Mouse (Mus musculus) Patski (cell line): ENCODE results near the gene Dll4. TPM values are rescaled to one million over a fixed set of nuclear protein-coding genes. Genes with fewer than 3 reads are reported as not detected.
A peak's percentile ranks its signal among the peaks of the same experiment; 100 is the strongest.

Source experiments
- ATAC-seq: fragments of 100-300 bp; one replicate; pipeline ENCODE4 v1.8.0; 2021
- CTCF ChIA-PET: fragments of 350-600 bp; sonication (Branson Sonifier 250); formaldehyde crosslinking; loops from one replicate; lab custom pipeline; 2022; ENCODE audit warnings: inconsistent platforms; lab: Charles Lee
- POLR2A ChIA-PET: fragments of 350-600 bp; sonication (Branson Sonifier 250); formaldehyde crosslinking; loops from one replicate; lab custom pipeline; 2022; ENCODE audit warnings: antibody characterized with exemption, inconsistent platforms; lab: Charles Lee
- DNase-seq: peaks from one replicate; pipeline ENCODE4 v3.0.0-alpha.2; 2011; ENCODE audit warnings: low read depth, low spot score
- H3K27me3 ChIP-seq: fragments of 371-371 bp; one replicate; pipeline ENCODE4 v1.5.1; 2021
- CTCF ChIP-seq: fragments of 100-300 bp; IDR thresholded peaks from one replicate; pipeline ENCODE4 v1.5.1; 2021
- in situ Hi-C: fragments of 300-500 bp; cut with MboI; formaldehyde crosslinking; loops from 3 replicates; pipeline ENCODE4 v1.11.1; 2018; ENCODE audit warnings: low pct_unique_long_range_greater_than_20kb, mixed read lengths
- polyA plus RNA-seq: library from polyadenylated mRNA; unstranded; gene quantifications from one replicate; pipeline ENCODE4 v1.2.3, GENCODE M21; 2021

Dll4 gene
- polyA plus RNA-seq, 1 experiment from 2014 or later = 3.2 TPM

DNA sequence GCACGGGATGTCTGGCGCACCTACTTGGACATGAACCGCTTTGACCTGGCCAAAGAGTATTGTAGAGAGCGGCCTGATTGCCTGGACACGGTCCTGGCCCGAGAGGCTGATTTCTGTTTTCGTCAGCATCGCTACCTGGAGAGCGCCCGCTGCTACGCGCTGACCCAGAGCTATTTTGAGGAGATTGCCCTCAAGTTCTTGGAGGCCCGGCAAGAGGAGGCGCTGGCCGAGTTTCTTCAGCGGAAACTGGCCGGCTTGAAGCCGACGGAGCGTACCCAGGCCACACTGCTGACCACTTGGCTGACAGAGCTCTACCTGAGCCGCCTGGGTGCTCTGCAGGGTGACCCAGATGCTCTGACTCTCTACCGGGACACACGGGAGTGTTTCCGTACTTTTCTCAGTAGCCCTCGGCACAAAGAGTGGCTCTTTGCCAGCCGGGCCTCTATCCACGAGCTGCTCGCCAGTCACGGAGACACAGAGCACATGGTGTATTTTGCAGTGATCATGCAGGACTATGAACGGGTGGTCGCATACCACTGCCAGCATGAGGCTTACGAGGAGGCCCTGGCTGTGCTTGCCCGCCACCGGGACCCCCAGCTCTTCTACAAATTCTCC lies 31.7 kb upstream of the Dll4 start:
- no peaks in the 10 kb centered on the region for H3K27me3 ChIP-seq
- ChIA-PET CTCF (no interaction called here), POLR2A (interaction anchor here (0.6 kb wide), 1 partner anchor 26 kb away, joined by 3 read pairs; no protein-coding TSS in a partner anchor)
- no peak for TF ChIP-seq CTCF
- ATAC-seq = no peak
- no peak for DNase-seq
- in situ Hi-C loops = loop anchor here (10.0 kb wide), 1 partner anchor 131 kb away; no protein-coding TSS in a partner anchor

DNA sequence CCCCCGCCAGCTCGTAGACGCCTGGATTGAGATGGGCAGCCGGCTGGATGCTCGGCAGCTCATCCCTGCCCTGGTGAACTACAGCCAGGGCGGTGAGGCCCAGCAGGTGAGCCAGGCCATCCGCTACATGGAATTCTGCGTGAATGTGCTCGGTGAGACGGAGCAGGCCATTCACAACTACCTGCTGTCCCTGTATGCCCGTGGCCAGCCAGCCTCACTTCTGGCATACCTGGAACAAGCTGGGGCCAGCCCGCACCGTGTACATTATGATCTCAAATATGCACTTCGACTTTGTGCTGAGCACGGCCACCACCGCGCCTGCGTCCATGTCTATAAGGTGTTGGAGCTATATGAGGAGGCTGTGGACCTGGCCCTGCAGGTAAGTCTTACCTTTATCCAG lies 31.2 kb upstream of the Dll4 start:
- no peaks in the 10 kb centered on the region for H3K27me3 ChIP-seq
- in situ Hi-C loops = loop anchor here (10.0 kb wide), 1 partner anchor 130 kb away; no protein-coding TSS in a partner anchor
- ChIA-PET POLR2A (interaction anchor here (0.6 kb wide), 2 partner anchors 27 to 30 kb away, joined by 3 to 7 read pairs; no protein-coding TSS in a partner anchor), CTCF (no interaction called here)
- ATAC-seq (no peak), DNase-seq (no peak)
- no peak for TF ChIP-seq CTCF

DNA sequence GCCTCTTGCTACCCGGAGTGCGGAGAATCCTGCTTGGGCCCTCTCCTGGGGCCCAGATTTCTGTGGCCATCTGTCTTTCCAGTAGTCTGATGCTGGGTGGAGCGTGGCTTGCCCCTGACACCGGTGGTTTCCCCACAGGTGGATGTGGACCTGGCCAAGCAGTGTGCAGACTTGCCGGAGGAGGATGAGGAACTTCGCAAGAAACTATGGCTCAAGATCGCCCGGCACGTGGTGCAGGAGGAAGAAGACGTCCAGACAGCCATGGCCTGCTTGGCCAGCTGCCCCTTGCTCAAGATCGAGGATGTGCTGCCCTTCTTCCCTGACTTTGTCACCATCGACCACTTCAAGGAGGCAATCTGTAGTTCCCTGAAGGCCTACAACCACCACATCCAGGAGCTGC lies 28.8 kb upstream of the Dll4 start:
- in situ Hi-C loops = loop anchor here (5.0 to 10.0 kb wide), 3 partner anchors 106 to 226 kb away; no protein-coding TSS in a partner anchor
- POLR2A ChIA-PET = no interaction called here
- CTCF ChIA-PET = interaction anchor here (1.3 to 2.5 kb wide), 2 partner anchors 47 to 117 kb away, joined by 5 to 26 read pairs; no protein-coding TSS in a partner anchor
- no peaks in the 10 kb centered on the region for H3K27me3 ChIP-seq
- TF ChIP-seq CTCF = no peak
- no peak for DNase-seq
- no peak for ATAC-seq

DNA sequence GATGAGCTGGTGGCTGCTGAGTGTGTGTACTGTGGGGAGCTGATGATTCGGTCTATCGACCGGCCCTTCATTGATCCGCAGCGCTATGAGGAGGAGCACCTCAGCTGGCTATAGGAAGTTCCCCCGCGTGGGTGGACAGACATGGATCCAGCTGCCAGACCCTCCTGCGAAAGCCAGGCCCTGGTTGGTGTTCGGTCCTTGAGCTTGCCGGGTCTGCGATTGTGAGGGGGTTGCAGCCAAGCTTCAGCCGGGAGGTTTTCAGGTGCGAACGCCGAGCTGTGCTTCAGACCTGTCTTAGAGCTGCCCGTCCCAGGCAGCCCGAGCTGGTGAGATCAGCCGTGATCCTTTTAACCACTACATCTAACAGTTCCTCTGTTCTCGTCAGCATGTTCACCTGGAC lies 28.1 kb upstream of the Dll4 start:
- no peak for DNase-seq
- no peak for TF ChIP-seq CTCF
- ChIA-PET CTCF (interaction anchor here (0.8 to 4.4 kb wide), 5 partner anchors 17 to 124 kb away, joined by 3 to 26 read pairs (median 15); partner anchors contain the start of gene Dll4), POLR2A (no interaction called here)
- no peak for ATAC-seq
- no peaks in the 10 kb centered on the region for H3K27me3 ChIP-seq
- in situ Hi-C loops = loop anchor here (5.0 to 10.0 kb wide), 3 partner anchors 105 to 225 kb away; no protein-coding TSS in a partner anchor

DNA sequence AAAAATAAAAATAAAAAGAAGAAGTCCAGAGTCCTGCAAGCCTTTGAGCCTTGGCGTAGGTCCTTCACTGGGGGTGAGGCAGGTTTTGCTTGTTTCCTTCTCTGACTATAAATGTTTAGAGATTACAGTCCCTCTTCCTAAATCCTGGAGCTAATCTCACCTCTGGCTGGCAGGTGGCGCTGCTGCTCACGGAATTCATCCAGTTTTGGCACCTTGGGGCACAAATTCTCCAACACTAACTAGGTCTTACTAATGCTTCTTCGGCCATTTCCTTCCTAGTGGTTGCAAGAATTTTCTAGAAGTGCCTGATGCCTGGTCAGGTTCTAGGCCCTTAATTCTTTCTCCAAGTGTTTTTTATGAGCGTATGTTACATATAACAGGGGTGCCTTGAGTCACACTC lies 27.3 kb upstream of the Dll4 start:
- H3K27me3 ChIP-seq = no peaks in the 10 kb centered on the region
- ATAC-seq (no peak), DNase-seq (no peak)
- ChIA-PET CTCF (interaction anchor here (2.5 to 4.4 kb wide), 3 partner anchors 16 to 116 kb away, joined by 15 to 26 read pairs (median 23); partner anchors contain the start of gene Dll4), POLR2A (no interaction called here)
- in situ Hi-C loops = loop anchor here (5.0 to 10.0 kb wide), 3 partner anchors 104 to 224 kb away; no protein-coding TSS in a partner anchor
- no peak for TF ChIP-seq CTCF

DNA sequence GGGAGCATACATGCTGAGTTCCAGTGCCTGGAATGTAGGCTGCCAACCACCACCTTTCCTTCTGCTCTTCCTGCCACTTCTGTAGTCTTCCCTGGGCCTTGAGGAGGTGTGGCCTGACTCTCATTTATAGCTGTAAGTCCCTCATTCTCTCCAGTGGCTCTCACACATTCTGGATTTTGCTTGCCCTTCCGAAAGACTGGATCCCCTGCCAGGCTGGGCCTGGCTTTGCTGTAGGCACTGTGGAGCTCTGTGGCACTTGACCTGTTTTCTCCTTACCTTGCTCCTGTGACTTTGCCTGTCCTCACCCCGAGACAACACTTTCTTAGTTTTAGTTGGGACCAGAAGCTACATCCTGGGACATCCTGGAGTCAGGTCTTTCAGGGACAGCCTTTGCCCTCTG lies 26.7 kb upstream of the Dll4 start:
- ChIA-PET POLR2A (interaction anchor here (1.2 kb wide), 1 partner anchor 20 kb away, joined by 4 read pairs; no protein-coding TSS in a partner anchor), CTCF (interaction anchor here (0.7 to 4.4 kb wide), 7 partner anchors 9 to 115 kb away, joined by 3 to 26 read pairs (median 9); partner anchors contain the start of genes Dll4 and Vps18)
- H3K27me3 ChIP-seq = no peaks in the 10 kb centered on the region
- DNase-seq (no peak), ATAC-seq (no peak)
- no peak for TF ChIP-seq CTCF
- in situ Hi-C loops = loop anchor here (5.0 to 10.0 kb wide), 3 partner anchors 103 to 223 kb away; no protein-coding TSS in a partner anchor

DNA sequence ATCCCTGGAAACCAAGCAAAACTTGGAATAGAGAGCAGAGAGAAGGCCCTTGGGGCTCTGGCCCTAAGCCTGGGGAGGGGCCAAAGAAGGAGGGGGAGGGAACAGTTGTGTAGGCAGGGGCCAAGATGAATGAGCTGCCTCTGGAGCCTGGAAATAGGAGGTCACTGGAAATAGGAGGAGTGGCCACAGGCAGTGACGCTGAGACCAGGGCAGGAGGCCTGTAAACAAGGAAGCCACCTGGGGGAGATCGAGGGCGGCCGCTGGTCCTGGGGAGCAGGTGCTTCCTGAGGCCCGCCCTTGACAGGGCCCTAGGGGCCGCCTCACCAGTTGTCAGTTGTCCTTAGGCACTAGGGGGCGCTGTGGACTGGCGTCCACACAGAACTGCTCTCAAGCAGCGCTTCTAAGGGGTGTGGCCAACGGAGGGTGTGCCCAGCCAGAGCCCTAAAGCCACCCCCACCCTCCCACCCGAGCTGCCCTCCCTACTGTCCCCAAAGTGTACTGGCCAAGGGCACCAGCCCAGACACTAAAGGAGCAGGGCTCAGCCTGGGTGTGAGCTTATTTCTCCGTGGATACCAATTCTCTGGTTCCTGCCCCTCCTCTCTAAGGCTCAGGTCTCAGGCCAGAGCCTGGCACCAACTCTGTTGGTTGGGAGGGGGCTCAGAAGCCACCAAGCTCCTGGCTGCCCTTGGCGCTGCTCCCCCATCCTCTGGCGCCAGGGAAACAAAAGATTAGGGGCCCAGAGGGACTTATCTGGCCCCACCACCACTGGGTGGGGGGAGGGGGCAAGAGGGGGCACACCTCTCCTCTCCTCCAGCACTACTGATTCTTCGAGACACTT lies 25.4 kb upstream of the Dll4 start:
- H3K27me3 ChIP-seq = no peaks in the 10 kb centered on the region
- POLR2A ChIA-PET = interaction anchor here (0.6 to 1.5 kb wide), 5 partner anchors 14 to 95 kb away, joined by 3 to 5 read pairs (median 3); partner anchors contain the start of gene Dll4
- CTCF ChIA-PET = interaction anchor here (0.8 to 4.4 kb wide), 13 partner anchors 10 to 142 kb away, joined by 3 to 23 read pairs (median 4); partner anchors contain the start of genes Dll4 and Vps18
- TF ChIP-seq CTCF = no peak
- in situ Hi-C loops = loop anchor here (5.0 to 10.0 kb wide), 3 partner anchors 102 to 222 kb away; no protein-coding TSS in a partner anchor
- ATAC-seq (peak; percentile 80), DNase-seq (no peak)

DNA sequence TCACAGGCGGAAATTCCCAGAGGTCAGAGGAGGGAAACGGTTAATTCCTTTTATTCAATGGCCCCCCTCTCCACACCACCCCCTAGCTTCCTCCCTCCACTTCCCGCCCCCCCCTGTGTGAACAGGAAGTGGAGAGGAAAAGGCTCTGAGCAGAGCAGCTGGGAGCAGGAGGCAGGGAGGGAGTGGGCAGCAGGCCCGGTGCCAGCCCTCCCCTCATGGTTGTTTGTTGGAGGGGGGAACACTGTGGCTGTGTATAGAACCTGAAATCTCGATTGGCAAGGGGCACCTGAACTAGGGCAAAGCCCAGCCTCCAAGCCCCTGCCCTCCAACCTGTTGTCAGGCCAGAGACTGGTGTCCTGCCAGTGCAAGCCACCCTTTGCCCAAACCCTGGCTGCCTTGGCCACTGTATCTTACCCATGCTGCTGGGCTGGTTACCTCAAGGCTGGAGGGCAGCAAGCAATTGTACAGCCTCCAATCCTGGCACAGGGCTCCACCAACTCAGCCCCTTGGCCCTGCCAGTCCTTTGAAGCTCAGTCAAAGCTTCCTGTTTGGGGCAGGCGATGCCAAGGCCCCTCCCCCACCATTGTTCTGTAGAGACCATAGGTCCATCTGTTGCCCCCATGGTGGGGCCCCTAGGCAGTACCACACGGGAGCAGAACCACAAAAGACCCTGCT lies 24.6 kb upstream of the Dll4 start:
- no peaks in the 10 kb centered on the region for H3K27me3 ChIP-seq
- CTCF ChIA-PET = interaction anchor here (0.8 to 4.4 kb wide), 6 partner anchors 10 to 112 kb away, joined by 3 to 23 read pairs (median 5); no protein-coding TSS in a partner anchor
- POLR2A ChIA-PET = interaction anchor here (0.6 to 1.5 kb wide), 4 partner anchors 14 to 96 kb away, joined by 3 to 5 read pairs (median 3); partner anchors contain the start of gene Dll4
- ATAC-seq = no peak
- no peak for TF ChIP-seq CTCF
- no peak for DNase-seq
- in situ Hi-C loops = no loop called here

DNA sequence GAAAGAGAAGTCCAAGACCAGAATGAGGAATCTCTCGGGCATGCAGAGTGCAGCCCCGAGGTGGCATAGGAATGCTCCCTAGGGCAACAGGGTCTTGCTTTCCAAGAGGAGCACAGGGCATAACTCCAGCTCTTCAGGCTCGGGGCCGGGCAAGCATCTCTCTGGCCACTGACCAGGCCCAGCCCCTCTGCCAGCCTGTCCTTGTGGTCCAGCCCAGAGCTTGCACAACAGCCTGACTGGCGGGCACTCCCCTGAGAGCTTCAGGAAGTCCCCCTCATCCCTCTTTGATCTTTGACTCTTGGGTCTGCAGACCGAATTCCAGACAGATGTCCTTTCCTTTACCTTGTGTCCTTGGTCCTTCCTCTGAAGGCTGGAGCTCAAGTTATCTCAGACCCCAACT lies 22.7 kb upstream of the Dll4 start:
- ChIA-PET CTCF (no interaction called here), POLR2A (interaction anchor here (0.9 kb wide), 1 partner anchor 10 kb away, joined by 4 read pairs; no protein-coding TSS in a partner anchor)
- DNase-seq (no peak), ATAC-seq (no peak)
- no peaks in the 10 kb centered on the region for H3K27me3 ChIP-seq
- in situ Hi-C loops = no loop called here
- TF ChIP-seq CTCF = no peak
